Mouse (Mus musculus): ENCODE results near the gene Nkx1-2. TPM values are rescaled to one million over a fixed set of nuclear protein-coding genes. Genes with fewer than 3 reads are reported as not detected.
A peak's percentile ranks its signal among the peaks of the same experiment; 100 is the strongest.

Nkx1-2 gene
- 0.58 and 0.80 TPM in 2 replicates for total RNA-seq (2012; rRNA removed)

DNA sequence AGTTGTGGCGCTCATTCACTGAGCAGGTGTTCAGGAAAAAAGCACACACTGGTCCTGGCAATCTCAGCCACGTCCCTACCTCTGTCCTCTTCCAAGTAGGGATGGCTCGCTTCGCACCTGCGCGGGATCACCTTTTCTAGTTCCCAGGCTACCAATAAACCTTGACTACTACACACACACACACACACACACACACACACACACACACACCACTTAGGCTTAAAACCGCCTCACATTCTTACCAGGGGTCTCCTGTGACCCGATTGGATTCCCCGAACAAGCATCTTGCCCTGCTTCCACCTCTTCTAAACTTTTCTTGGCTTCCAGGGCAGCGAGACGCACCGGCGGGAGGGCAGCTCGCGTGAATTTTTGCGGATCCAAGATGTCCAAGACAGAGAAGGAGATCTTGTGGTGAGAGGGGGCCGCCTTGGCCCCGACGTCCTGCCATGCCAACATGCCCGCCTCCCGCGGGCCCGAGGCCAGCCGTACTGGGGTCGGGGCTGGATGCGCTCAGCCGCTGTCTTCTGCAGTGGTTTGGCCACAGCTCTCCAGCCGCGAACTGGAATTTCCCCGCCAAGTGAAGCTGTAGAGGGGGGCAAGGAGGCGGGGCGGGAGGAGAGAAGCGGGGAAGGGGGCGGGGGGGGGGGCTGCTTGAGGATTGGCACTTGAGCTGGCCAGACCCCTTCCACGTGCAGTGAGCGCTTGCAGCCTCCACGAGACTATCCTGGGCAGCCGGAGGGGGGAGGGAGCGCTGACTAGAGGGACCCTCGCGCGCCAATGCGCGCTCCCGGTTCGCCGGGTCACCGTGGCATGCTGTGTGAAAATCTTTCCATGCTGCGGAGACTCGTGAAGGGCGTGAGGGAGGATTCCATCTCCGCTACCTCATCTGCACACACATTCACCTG lies at the start of gene Nkx1-2:
TSS of gene Nkx1-2 (minus strand) at position 567 of the 905 bp plus-strand sequence.
- TF ChIP-seq ZNF384 (IDR thresholded peaks at IDR 0.05; ENCODE audit: low read depth, low read length) (no peak), HCFC1 (IDR thresholded peaks at IDR 0.05; ENCODE audit: borderline replicate concordance, insufficient read depth, low read length) (no peak), MAFK (IDR thresholded peaks at IDR 0.05; ENCODE audit: insufficient read depth, low read depth, low read length) (no peak), ZC3H11A (IDR thresholded peaks at IDR 0.05; ENCODE audit: borderline replicate concordance, low read depth, low read length) (no peak), CHD2 (IDR thresholded peaks at IDR 0.05; ENCODE audit: low read depth, low read length) (no peak)
- in situ Hi-C loops (cut with MboI; ENCODE audit: low sequenced_read_pairs in 2 of 2, unreplicated experiment in 2 of 2): loop anchor here (10.0 kb wide), 1 partner anchor 1045 kb away; no protein-coding TSS in a partner anchor
- Histone ChIP-seq H3K9ac (ENCODE audit: insufficient read depth, low read depth, low read length, poor library complexity, severe bottlenecking) (no peak within 1 kb of the TSS), H3K9me3 (ENCODE audit: control insufficient read depth, insufficient read depth, low read depth, low read length) (no peaks in the 10 kb centered on the region), H3K36me3 (ENCODE audit: control insufficient read depth, insufficient read depth, low read length, poor library complexity, severe bottlenecking) (no peaks in the 10 kb centered on the region), H3K4me1 (ENCODE audit: control insufficient read depth in 2 of 2, insufficient read depth in 2 of 2, low read length in 2 of 2, poor library complexity in 1 of 2) (peaks cover 3 to 5% of the 10 kb centered on the region in 2 experiments; a peak in 3 of 4 replicates), H3K27ac (ENCODE audit: insufficient read depth, low read depth, low read length, poor library complexity, severe bottlenecking) (no peak within 1 kb of the TSS), H3K4me3 (ENCODE audit: insufficient read depth in 1 of 2, low read depth in 1 of 2, low read length in 2 of 2, poor library complexity in 1 of 2, severe bottlenecking in 1 of 2) (peak within 1 kb of the TSS; percentile 51 to 67)
- DNase-seq (ENCODE audit: low read depth, low spot score): no peak

GRCm38 (mm10) chr7:132646514-132646913 lies 47.1 kb upstream of the Nkx1-2 start:
- Histone ChIP-seq H3K4me3 (ENCODE audit: insufficient read depth in 1 of 2, low read depth in 1 of 2, low read length in 2 of 2, poor library complexity in 1 of 2, severe bottlenecking in 1 of 2) (no peak overlapping the region), H3K9ac (ENCODE audit: insufficient read depth, low read depth, low read length, poor library complexity, severe bottlenecking) (no peak overlapping the region), H3K36me3 (ENCODE audit: control insufficient read depth, insufficient read depth, low read length, poor library complexity, severe bottlenecking) (no peaks in the 10 kb centered on the region), H3K9me3 (ENCODE audit: control insufficient read depth, insufficient read depth, low read depth, low read length) (no peaks in the 10 kb centered on the region), H3K4me1 (ENCODE audit: control insufficient read depth in 2 of 2, insufficient read depth in 2 of 2, low read length in 2 of 2, poor library complexity in 1 of 2) (no peaks in the 10 kb centered on the region), H3K27ac (ENCODE audit: insufficient read depth, low read depth, low read length, poor library complexity, severe bottlenecking) (no peak overlapping the region)
- TF ChIP-seq HCFC1 (IDR thresholded peaks at IDR 0.05; ENCODE audit: borderline replicate concordance, insufficient read depth, low read length) (no peak), ZC3H11A (IDR thresholded peaks at IDR 0.05; ENCODE audit: borderline replicate concordance, low read depth, low read length) (no peak), MAFK (IDR thresholded peaks at IDR 0.05; ENCODE audit: insufficient read depth, low read depth, low read length) (no peak), ZNF384 (IDR thresholded peaks at IDR 0.05; ENCODE audit: low read depth, low read length) (no peak), CHD2 (IDR thresholded peaks at IDR 0.05; ENCODE audit: low read depth, low read length) (no peak)
- no peak for DNase-seq (ENCODE audit: low read depth, low spot score)
- in situ Hi-C loops (cut with MboI; ENCODE audit: low sequenced_read_pairs in 2 of 2, unreplicated experiment in 2 of 2): no loop called here

DNA sequence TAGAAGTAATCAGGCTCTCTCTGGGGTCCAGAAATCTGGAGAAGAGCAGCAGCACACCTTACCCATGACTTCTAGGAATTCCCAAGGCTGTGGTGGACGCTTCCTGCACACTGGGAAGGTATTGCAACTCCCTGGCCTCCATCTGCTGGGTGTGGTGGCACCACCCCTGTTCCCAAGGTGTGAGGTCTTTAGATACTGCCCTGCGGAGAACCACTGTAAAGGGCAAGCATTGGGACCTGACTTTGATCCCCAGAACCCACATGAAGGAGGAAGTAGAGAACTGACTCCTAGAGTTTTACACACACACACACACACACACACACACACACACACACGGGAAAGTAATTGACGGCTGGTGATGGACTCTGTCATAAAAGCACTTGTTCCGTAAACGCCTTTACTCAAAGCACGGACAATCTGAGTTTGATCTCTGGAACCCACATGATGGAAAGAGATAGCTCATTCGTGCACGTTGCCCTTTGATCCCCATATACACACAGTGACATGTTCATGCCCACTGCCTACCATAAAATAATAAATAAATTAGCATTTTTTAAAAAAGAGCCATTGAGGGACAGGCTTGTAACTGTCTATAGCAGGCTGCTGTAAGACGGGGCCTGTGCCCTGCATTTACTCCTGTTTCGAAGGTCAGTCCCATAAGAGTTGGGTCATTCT lies 45.3 kb upstream of the Nkx1-2 start:
- H3K4me1 ChIP-seq (ENCODE audit: control insufficient read depth in 2 of 2, insufficient read depth in 2 of 2, low read length in 2 of 2, poor library complexity in 1 of 2): no peaks in the 10 kb centered on the region
- TF ChIP-seq ZC3H11A (IDR thresholded peaks at IDR 0.05; ENCODE audit: borderline replicate concordance, low read depth, low read length) (no peak), CHD2 (IDR thresholded peaks at IDR 0.05; ENCODE audit: low read depth, low read length) (no peak), MAFK (IDR thresholded peaks at IDR 0.05; ENCODE audit: insufficient read depth, low read depth, low read length) (no peak), ZNF384 (IDR thresholded peaks at IDR 0.05; ENCODE audit: low read depth, low read length) (no peak), HCFC1 (IDR thresholded peaks at IDR 0.05; ENCODE audit: borderline replicate concordance, insufficient read depth, low read length) (no peak)
- in situ Hi-C loops (cut with MboI; ENCODE audit: low sequenced_read_pairs in 2 of 2, unreplicated experiment in 2 of 2): no loop called here
- H3K4me3 ChIP-seq (ENCODE audit: insufficient read depth in 1 of 2, low read depth in 1 of 2, low read length in 2 of 2, poor library complexity in 1 of 2, severe bottlenecking in 1 of 2): no peak overlapping the region
- H3K9ac ChIP-seq (ENCODE audit: insufficient read depth, low read depth, low read length, poor library complexity, severe bottlenecking): no peak overlapping the region
- H3K36me3 ChIP-seq (ENCODE audit: control insufficient read depth, insufficient read depth, low read length, poor library complexity, severe bottlenecking): no peaks in the 10 kb centered on the region
- H3K27ac ChIP-seq (ENCODE audit: insufficient read depth, low read depth, low read length, poor library complexity, severe bottlenecking): no peak overlapping the region
- H3K9me3 ChIP-seq (ENCODE audit: control insufficient read depth, insufficient read depth, low read depth, low read length): no peaks in the 10 kb centered on the region
- DNase-seq (ENCODE audit: low read depth, low spot score): no peak

DNA sequence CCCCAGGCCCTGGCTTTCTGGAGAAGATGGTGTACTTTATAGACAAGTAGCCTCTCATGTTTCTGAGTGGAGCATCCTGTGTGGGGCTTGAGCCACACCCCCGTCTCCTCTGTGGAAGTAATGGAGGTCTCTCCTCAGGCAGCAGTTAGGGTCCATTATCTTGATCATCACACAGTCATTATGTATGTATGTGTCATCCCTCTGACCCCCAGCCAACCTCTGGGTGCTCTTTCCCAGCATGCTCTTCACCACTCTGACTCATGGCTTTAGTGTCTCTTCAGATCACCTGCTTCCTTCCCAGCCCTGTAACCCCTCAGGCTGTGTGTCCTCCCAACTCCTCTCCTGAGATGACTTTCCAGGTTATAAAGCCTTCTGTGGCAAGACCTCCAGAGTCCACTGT lies 42.2 kb upstream of the Nkx1-2 start:
- no peaks in the 10 kb centered on the region for H3K4me1 ChIP-seq (ENCODE audit: control insufficient read depth in 2 of 2, insufficient read depth in 2 of 2, low read length in 2 of 2, poor library complexity in 1 of 2)
- DNase-seq (ENCODE audit: low read depth, low spot score): no peak
- no peaks in the 10 kb centered on the region for H3K36me3 ChIP-seq (ENCODE audit: control insufficient read depth, insufficient read depth, low read length, poor library complexity, severe bottlenecking)
- H3K9ac ChIP-seq (ENCODE audit: insufficient read depth, low read depth, low read length, poor library complexity, severe bottlenecking): no peak overlapping the region
- H3K9me3 ChIP-seq (ENCODE audit: control insufficient read depth, insufficient read depth, low read depth, low read length): no peaks in the 10 kb centered on the region
- H3K27ac ChIP-seq (ENCODE audit: insufficient read depth, low read depth, low read length, poor library complexity, severe bottlenecking): no peak overlapping the region
- in situ Hi-C loops (cut with MboI; ENCODE audit: low sequenced_read_pairs in 2 of 2, unreplicated experiment in 2 of 2): no loop called here
- H3K4me3 ChIP-seq (ENCODE audit: insufficient read depth in 1 of 2, low read depth in 1 of 2, low read length in 2 of 2, poor library complexity in 1 of 2, severe bottlenecking in 1 of 2): no peak overlapping the region
- TF ChIP-seq HCFC1 (IDR thresholded peaks at IDR 0.05; ENCODE audit: borderline replicate concordance, insufficient read depth, low read length) (no peak), ZC3H11A (IDR thresholded peaks at IDR 0.05; ENCODE audit: borderline replicate concordance, low read depth, low read length) (no peak), CHD2 (IDR thresholded peaks at IDR 0.05; ENCODE audit: low read depth, low read length) (no peak), MAFK (IDR thresholded peaks at IDR 0.05; ENCODE audit: insufficient read depth, low read depth, low read length) (no peak), ZNF384 (IDR thresholded peaks at IDR 0.05; ENCODE audit: low read depth, low read length) (no peak)

Measured in ES-E14 (cell line).